Mouse (Mus musculus) limb, embryonic 15.5 days (tissue): ENCODE measurements around the gene Glis1. TPM values are rescaled to one million over a fixed set of nuclear protein-coding genes. Genes with fewer than 3 reads are reported as not detected.

Experiments used
- ATAC-seq: fragments of 200-750 bp; cut with Nextera tagmentation; 2 replicates; pipeline ENCODE4 v1.8.0; 2017; ENCODE audit warnings: low read depth, moderate TSS enrichment; ENCODE audit not compliant: insufficient number of reproducible peaks, low FRiP score, low TSS enrichment
- H3K27ac ChIP-seq: fragments of 300-500 bp; sonication (generic); 2 replicates; pipeline ENCODE4 v1.5.1; 2015; ENCODE audit warnings: moderate library complexity, mild to moderate bottlenecking, inconsistent platforms
- H3K27me3 ChIP-seq: fragments of 300-500 bp; sonication (generic); 2 replicates; pipeline ENCODE4 v1.6.1; 2015; ENCODE audit warnings: inconsistent platforms
- H3K36me3 ChIP-seq: fragments of 300-500 bp; sonication (generic); 2 replicates; pipeline ENCODE4 v1.6.1; 2015; ENCODE audit warnings: inconsistent platforms
- H3K4me1 ChIP-seq: fragments of 300-500 bp; sonication (generic); 2 replicates; pipeline ENCODE4 v1.6.1; 2015; ENCODE audit warnings: inconsistent platforms
- H3K4me2 ChIP-seq: fragments of 300-500 bp; sonication (generic); 2 replicates; pipeline ENCODE4 v1.6.1; 2015; ENCODE audit warnings: mild to moderate bottlenecking, inconsistent platforms
- H3K4me3 ChIP-seq: fragments of 300-500 bp; sonication (generic); 2 replicates; pipeline ENCODE4 v1.5.1; 2015; ENCODE audit warnings: mild to moderate bottlenecking, inconsistent platforms
- H3K9ac ChIP-seq: fragments of 300-500 bp; sonication (generic); 2 replicates; pipeline ENCODE4 v1.6.1; 2015; ENCODE audit warnings: inconsistent platforms
- H3K9me3 ChIP-seq: fragments of 300-500 bp; sonication (generic); 2 replicates; pipeline ENCODE4 v1.6.1; 2016; ENCODE audit warnings: inconsistent platforms
- WGBS: fragments of 180-500 bp; shearing (Covaris S2); methylation state at CpG from one replicate; pipeline ENCODE4 v1.1.7; 2015; 5-methylcytosine and 5-hydroxymethylcytosine counted together
- microRNA-seq: library from miRNA; unstranded; fragments of <30 nt; microRNA quantifications from one replicate; pipeline ENCODE4, GENCODE M21; 2016
- polyA plus RNA-seq: library from polyadenylated mRNA; unstranded; fragments of >200 nt; fragmentation: Nextera tagmentation; extraction: Ambion mirVana; gene quantifications from 2 replicates; pipeline ENCODE4 v1.2.1, GENCODE M21; 2015

The Glis1 gene
- polyA plus RNA-seq, 1 experiment from 2014 or later, result 11.2 TPM

GRCm38 (mm10) chr4:107680311-107681098 is 246.1 kb downstream of the Glis1 start:
- no peak for ATAC-seq
- Histone ChIP-seq H3K36me3 (no peaks in the 10 kb centered on the region), H3K4me1 (peaks cover 3% of the 10 kb centered on the region; the same call in 1 of the 2 replicates), H3K9me3 (no peaks in the 10 kb centered on the region), H3K27me3 (peaks cover 4% of the 10 kb centered on the region; the same call in 1 of the 2 replicates), H3K4me2 (no peak overlapping the region), H3K9ac (no peak overlapping the region), H3K27ac (no peak overlapping the region), H3K4me3 (no peak overlapping the region)
- WGBS, result 48% methylated on average over 15 of the region's 15 CpGs

- no peaks in the 10 kb centered on the region; the same call in 1 of the 2 replicates for H3K4me1 ChIP-seq
- no peak overlapping the region for H3K4me2 ChIP-seq
- H3K9me3 ChIP-seq, result no peaks in the 10 kb centered on the region
- no peaks in the 10 kb centered on the region for H3K36me3 ChIP-seq
- H3K9ac ChIP-seq, result no peak overlapping the region
- WGBS, result 43% methylated on average over 9 of the region's 9 CpGs
- no peak overlapping the region for H3K27ac ChIP-seq
- peaks cover 4% of the 10 kb centered on the region; the same call in 1 of the 2 replicates for H3K27me3 ChIP-seq
- no peak overlapping the region for H3K4me3 ChIP-seq
- no peak for ATAC-seq
Measured at GRCm38 (mm10) chr4:107681099-107681849, 246.9 kb downstream of the Glis1 start.

GRCm38 (mm10) chr4:107683006-107683756 is 248.8 kb downstream of the Glis1 start:
- Histone ChIP-seq H3K27me3 (peaks cover 4% of the 10 kb centered on the region; the same call in 1 of the 2 replicates), H3K4me1 (peaks cover 8% of the 10 kb centered on the region), H3K9ac (no peak overlapping the region), H3K36me3 (no peaks in the 10 kb centered on the region), H3K9me3 (no peaks in the 10 kb centered on the region), H3K4me2 (no peak overlapping the region), H3K4me3 (no peak overlapping the region), H3K27ac (no peak overlapping the region)
- WGBS, result 90% methylated on average over 37 of the region's 37 CpGs
- no peak for ATAC-seq

GRCm38 (mm10) chr4:107684130-107684529 is 249.7 kb downstream of the Glis1 start, which contains the start of gene Dmrtb1:
Gene Dmrtb1 (minus strand): TSS chr4:107684230.
- Histone ChIP-seq H3K4me3 (no peak within 1 kb of the TSS), H3K27me3 (peaks cover 4% of the 10 kb centered on the region; the same call in 1 of the 2 replicates), H3K9ac (no peak within 1 kb of the TSS), H3K27ac (no peak within 1 kb of the TSS), H3K4me2 (no peak within 1 kb of the TSS), H3K9me3 (no peaks in the 10 kb centered on the region), H3K4me1 (peaks cover 10% of the 10 kb centered on the region), H3K36me3 (no peaks in the 10 kb centered on the region)
- ATAC-seq, result no peak
- 92% methylated on average over 14 of the region's 14 CpGs for WGBS

Small RNAs within 50 kb of the gene (microRNA-seq; reads per million reads assigned to microRNA genes)
- not detected for gene Gm24804

Other genes with a start within 250 kb of the Glis1 start
- gene Ldlrad1, start 225.4 kb upstream of the Glis1 start, polyA plus RNA-seq, result not detected in 2 replicates
- 75.6 and 77.7 TPM in 2 replicates for gene Lrrc42, start 181.1 kb upstream of the Glis1 start, polyA plus RNA-seq
- 36.1 and 40.2 TPM in 2 replicates for gene Hspb11, start 181.0 kb upstream of the Glis1 start, polyA plus RNA-seq
- 0.20 and 0.31 TPM in 2 replicates for gene Dio1, start 127.4 kb upstream of the Glis1 start, polyA plus RNA-seq
- 55.6 and 57.7 TPM in 2 replicates for gene Yipf1, start 120.2 kb upstream of the Glis1 start, polyA plus RNA-seq
- 27.1 and 28.3 TPM in 2 replicates for gene Ndc1, start 66.8 kb upstream of the Glis1 start, polyA plus RNA-seq
- 0.14 TPM in 1 of 2 replicates, not detected in the other for gene Dmrtb1, start 249.6 kb downstream of the Glis1 start, polyA plus RNA-seq